Mouse (Mus musculus) hindbrain, embryonic 11.5 days (tissue): Measurements from ENCODE around the gene Ephx1. TPM values are rescaled to one million over a fixed set of nuclear protein-coding genes. Genes with fewer than 3 reads are reported as not detected.
A peak's percentile ranks its signal among the peaks of the same experiment; 100 is the strongest.

ENCODE experiments used
- ATAC-seq: fragments of 200-750 bp; cut with Nextera tagmentation; 2 replicates; pipeline ENCODE4 v1.8.0; 2017; ENCODE audit warnings: mild to moderate bottlenecking, moderate TSS enrichment, moderate library complexity; ENCODE audit not compliant: low FRiP score
- DNase-seq: peaks from one replicate; pipeline ENCODE4 v3.0.0-alpha.2; 2015; ENCODE audit warnings: low spot score
- H3K27ac ChIP-seq: fragments of 300-500 bp; sonication (generic); 2 replicates; pipeline ENCODE4 v1.5.1; 2014; ENCODE audit warnings: mild to moderate bottlenecking, low read depth, low read length
- H3K27me3 ChIP-seq: fragments of 300-500 bp; sonication (generic); 2 replicates; pipeline ENCODE4 v1.6.1; 2014; ENCODE audit warnings: mild to moderate bottlenecking, low read length, moderate library complexity, mixed read lengths; ENCODE audit not compliant: control insufficient read depth, insufficient read depth
- H3K36me3 ChIP-seq: fragments of 300-500 bp; sonication (generic); 2 replicates; pipeline ENCODE4 v1.6.1; 2014; ENCODE audit warnings: mild to moderate bottlenecking, low read length, moderate library complexity, mixed read lengths; ENCODE audit not compliant: control insufficient read depth, insufficient read depth
- H3K4me1 ChIP-seq: fragments of 300-500 bp; sonication (generic); replicated peaks from 2 replicates; pipeline ENCODE4 v1.6.1; 2014; ENCODE audit warnings: low read length, mixed read lengths; ENCODE audit not compliant: control insufficient read depth, insufficient read depth
- H3K4me2 ChIP-seq: fragments of 300-500 bp; sonication (generic); replicated peaks from 2 replicates; pipeline ENCODE4 v1.6.1; 2014; ENCODE audit warnings: mild to moderate bottlenecking, low read depth, low read length
- H3K4me3 ChIP-seq: fragments of 300-500 bp; sonication (generic); 2 replicates; pipeline ENCODE4 v1.5.1; 2014; ENCODE audit warnings: low read depth, low read length
- H3K9ac ChIP-seq: fragments of 300-500 bp; sonication (generic); 2 replicates; pipeline ENCODE4 v1.6.1; 2014; ENCODE audit warnings: low read depth, low read length
- H3K9me3 ChIP-seq: fragments of 300-500 bp; sonication (generic); 2 replicates; pipeline ENCODE4 v1.6.1; 2016; ENCODE audit warnings: low read length; ENCODE audit not compliant: control insufficient read depth
- WGBS: fragments of 180-500 bp; shearing (Covaris S2); extraction: QIAGEN DNeasy Blood & Tissue Kit; methylation state at CpG from one replicate; pipeline ENCODE4 v1.1.7; 2014; 5-methylcytosine and 5-hydroxymethylcytosine counted together
- polyA plus RNA-seq: library from polyadenylated mRNA; unstranded; fragments of >200 nt; fragmentation: Nextera tagmentation; extraction: Ambion mirVana; gene quantifications from 2 replicates; pipeline ENCODE4 v1.2.1, GENCODE M21; 2014

The Ephx1 gene
- polyA plus RNA-seq, 1 experiment from 2014 or later: 1.5 TPM

DNA sequence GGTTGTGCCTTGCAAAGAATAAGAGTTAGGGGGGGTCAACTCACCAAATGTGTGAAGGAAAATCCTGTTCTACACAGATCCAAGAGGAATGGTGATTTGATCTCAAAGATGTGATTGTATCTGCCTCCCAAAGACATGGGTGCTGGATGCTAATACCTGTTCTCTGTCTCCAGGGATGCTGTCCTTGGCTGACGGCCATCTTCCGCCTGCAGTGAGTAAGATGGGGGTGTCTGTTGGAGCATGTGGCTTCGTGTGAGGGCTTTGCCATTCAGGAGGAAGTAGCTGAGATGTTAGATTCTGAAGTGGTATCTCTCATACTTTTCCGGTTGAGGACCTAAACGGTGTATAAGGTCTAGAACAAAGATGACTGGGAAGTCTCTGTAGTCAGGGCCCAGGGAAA is 67.9 kb downstream of the Ephx1 start:
- H3K4me1 ChIP-seq: no peaks in the 10 kb centered on the region
- H3K4me2 ChIP-seq: no peak overlapping the region
- WGBS: 93% methylated on average over 5 of the region's 5 CpGs
- no peaks in the 10 kb centered on the region for H3K27me3 ChIP-seq
- H3K36me3 ChIP-seq: no peaks in the 10 kb centered on the region
- no peak for DNase-seq
- no peak overlapping the region for H3K27ac ChIP-seq
- H3K9ac ChIP-seq: no peak overlapping the region
- ATAC-seq: no peak
- no peaks in the 10 kb centered on the region for H3K9me3 ChIP-seq
- H3K4me3 ChIP-seq: no peak overlapping the region

DNA sequence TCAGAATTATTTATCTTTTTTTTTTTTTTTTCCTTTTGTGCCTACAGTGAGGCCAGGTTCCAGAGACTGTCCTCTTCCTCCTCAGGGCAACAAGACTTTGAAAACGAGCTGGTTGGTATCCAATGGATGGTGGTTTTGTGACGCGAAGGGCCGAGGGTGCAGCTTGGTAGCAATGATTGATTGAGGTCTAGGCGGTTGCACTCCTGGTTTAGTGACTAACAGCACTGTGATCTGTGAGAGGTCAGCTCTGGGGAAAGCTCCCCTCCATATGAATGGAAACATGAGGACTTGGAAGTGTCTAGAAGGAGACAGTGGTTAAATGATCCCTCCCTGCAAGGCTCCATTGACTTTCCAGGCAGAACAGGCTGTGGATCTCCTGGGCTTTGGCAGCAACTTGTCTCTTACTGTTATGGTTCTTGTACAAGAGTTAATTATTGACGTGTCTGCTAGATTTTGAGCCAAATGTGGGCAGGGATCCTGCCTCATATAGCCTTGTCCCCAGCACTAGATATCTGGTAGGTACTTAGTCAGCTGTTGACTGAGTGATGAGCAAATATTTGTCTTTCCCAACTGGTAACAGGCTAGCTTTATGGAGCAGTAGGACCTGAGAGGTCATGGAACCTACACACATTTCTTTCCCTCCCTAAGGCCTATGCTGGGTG is 68.5 kb downstream of the Ephx1 start:
- Histone ChIP-seq H3K27ac (no peak overlapping the region), H3K27me3 (no peaks in the 10 kb centered on the region), H3K4me2 (no peak overlapping the region), H3K4me1 (no peaks in the 10 kb centered on the region), H3K9me3 (no peaks in the 10 kb centered on the region), H3K36me3 (no peaks in the 10 kb centered on the region), H3K4me3 (no peak overlapping the region), H3K9ac (no peak overlapping the region)
- WGBS: 77% methylated on average over 6 of the region's 6 CpGs
- DNase-seq: no peak
- no peak for ATAC-seq

- no peak overlapping the region for H3K4me3 ChIP-seq
- H3K4me1 ChIP-seq: 0 out of 2 replicates have a peak, but pooled peaks cover 4% of the 10 kb centered on the region
- ATAC-seq (no peak), DNase-seq (no peak)
- H3K27ac ChIP-seq: no peak overlapping the region
- peaks cover 26% of the 10 kb centered on the region for H3K27me3 ChIP-seq
- no peaks in the 10 kb centered on the region for H3K9me3 ChIP-seq
- WGBS: 90% methylated on average over 6 of the region's 6 CpGs
- no peak overlapping the region for H3K9ac ChIP-seq
- H3K4me2 ChIP-seq: no peak overlapping the region
- H3K36me3 ChIP-seq: no peaks in the 10 kb centered on the region
Measured at GRCm38 (mm10) chr1:180946448-180946847, 74.3 kb downstream of the Ephx1 start.

DNA sequence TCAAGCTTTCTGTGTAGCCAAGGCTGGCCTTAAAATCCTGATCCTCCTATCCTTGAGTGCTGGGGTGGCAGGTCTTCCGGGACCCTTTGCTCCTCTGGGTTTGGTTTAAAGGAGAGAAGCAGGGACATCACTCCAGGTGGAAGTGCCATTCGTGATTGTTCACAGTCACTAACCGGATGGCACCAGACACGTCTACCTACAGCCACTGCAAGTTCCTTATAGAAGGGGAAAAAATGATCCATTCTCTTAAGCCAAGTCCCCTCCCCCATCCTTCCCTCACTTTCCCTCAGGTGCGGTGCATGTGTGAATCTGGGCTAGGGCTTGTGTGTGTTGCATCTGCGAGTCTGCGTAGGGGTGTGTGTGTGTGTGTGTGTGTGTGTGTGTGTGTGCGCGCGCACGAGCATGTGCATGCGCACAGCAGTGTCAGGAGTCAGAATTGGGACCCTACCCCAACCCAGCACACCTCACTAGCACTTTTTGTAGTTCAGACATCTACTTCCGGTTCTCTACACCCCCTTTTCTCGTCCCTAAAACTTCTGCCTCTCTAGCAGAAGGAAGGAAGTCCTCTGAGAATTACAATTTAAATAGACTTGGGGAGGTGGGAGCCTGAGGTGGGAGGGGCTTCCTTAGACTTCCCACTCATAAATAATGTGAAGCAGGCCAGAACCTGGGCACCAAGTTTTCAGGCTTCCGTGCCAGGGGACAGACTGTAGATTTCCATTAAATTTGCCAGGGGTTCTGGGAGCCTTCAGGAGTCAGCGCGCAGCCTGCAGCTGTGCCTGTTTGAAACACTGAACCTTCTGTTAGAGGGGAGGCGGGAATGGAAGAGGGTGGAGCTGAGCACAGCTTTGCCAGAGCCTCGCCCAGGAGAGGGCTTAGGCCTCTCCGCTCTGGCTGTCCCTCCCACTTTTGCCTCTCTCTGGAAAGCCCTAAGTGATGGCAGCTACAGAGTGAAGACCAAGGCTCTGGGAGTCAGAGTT is 75.4 kb downstream of the Ephx1 start:
- no peak overlapping the region for H3K9ac ChIP-seq
- ATAC-seq: no peak
- peak; percentile 55 for DNase-seq
- 28% methylated on average over 20 of the region's 20 CpGs for WGBS
- H3K27me3 ChIP-seq: peaks cover 33% of the 10 kb centered on the region
- 0 out of 2 replicates have a peak, but pooled peaks cover 4% of the 10 kb centered on the region for H3K4me1 ChIP-seq
- H3K36me3 ChIP-seq: no peaks in the 10 kb centered on the region
- no peak overlapping the region for H3K27ac ChIP-seq
- no peak overlapping the region for H3K4me2 ChIP-seq
- no peak overlapping the region for H3K4me3 ChIP-seq
- no peaks in the 10 kb centered on the region for H3K9me3 ChIP-seq

GRCm38 (mm10) chr1:180944553-180944952 is 76.2 kb downstream of the Ephx1 start:
- peaks cover 33% of the 10 kb centered on the region for H3K27me3 ChIP-seq
- WGBS: 64% methylated on average over 4 of the region's 4 CpGs
- no peak overlapping the region for H3K27ac ChIP-seq
- H3K9me3 ChIP-seq: no peaks in the 10 kb centered on the region
- DNase-seq (no peak), ATAC-seq (no peak)
- H3K4me2 ChIP-seq: no peak overlapping the region
- 0 out of 2 replicates have a peak, but pooled peaks cover 4% of the 10 kb centered on the region for H3K4me1 ChIP-seq
- H3K36me3 ChIP-seq: no peaks in the 10 kb centered on the region
- H3K9ac ChIP-seq: no peak overlapping the region
- H3K4me3 ChIP-seq: no peak overlapping the region

DNA sequence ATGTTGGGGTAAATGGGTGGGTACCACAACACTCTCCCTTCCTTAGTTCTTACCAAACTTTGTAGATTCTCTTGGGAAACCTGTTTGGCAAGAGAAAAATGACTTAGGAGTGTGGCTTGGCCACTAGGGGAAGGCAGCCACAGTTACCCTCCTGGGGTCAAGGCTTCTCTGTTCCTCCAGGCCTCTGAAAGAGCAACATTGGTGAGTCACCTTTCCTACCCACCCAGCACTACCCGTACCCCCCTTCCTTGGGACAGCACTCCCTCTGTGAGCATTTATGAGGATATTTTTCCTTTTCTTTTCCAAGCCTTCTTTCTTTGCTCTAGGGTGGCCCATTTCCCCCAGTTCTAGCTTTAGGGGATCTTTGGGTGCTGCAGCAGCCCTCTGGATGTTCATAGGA is 76.8 kb downstream of the Ephx1 start:
- H3K4me3 ChIP-seq: no peak overlapping the region
- ATAC-seq: no peak

GRCm38 (mm10) chr1:180943032-180943644 is 77.6 kb downstream of the Ephx1 start:
- DNase-seq (no peak), ATAC-seq (no peak)
- Histone ChIP-seq H3K4me3 (peak overlapping the region; percentile 56; the same call in 1 of the 2 replicates), H3K36me3 (no peaks in the 10 kb centered on the region), H3K9me3 (no peaks in the 10 kb centered on the region), H3K9ac (no peak overlapping the region; the same call in 1 of the 2 replicates), H3K4me2 (peak overlapping the region; percentile 84), H3K27me3 (peaks cover 33% of the 10 kb centered on the region), H3K27ac (no peak overlapping the region), H3K4me1 (0 out of 2 replicates have a peak, but pooled peaks cover 4% of the 10 kb centered on the region)
- WGBS: 40% methylated on average over 11 of the region's 11 CpGs

More for the DNA sequence above, 76.8 kb downstream of the Ephx1 start:
- no peak for DNase-seq
- no peaks in the 10 kb centered on the region for H3K9me3 ChIP-seq
- 83% methylated on average over 1 of the region's 1 CpGs for WGBS
- no peak overlapping the region for H3K27ac ChIP-seq
- 0 out of 2 replicates have a peak, but pooled peaks cover 4% of the 10 kb centered on the region for H3K4me1 ChIP-seq
- H3K27me3 ChIP-seq: peaks cover 33% of the 10 kb centered on the region
- no peaks in the 10 kb centered on the region for H3K36me3 ChIP-seq
- no peak overlapping the region for H3K9ac ChIP-seq
- no peak overlapping the region for H3K4me2 ChIP-seq

DNA sequence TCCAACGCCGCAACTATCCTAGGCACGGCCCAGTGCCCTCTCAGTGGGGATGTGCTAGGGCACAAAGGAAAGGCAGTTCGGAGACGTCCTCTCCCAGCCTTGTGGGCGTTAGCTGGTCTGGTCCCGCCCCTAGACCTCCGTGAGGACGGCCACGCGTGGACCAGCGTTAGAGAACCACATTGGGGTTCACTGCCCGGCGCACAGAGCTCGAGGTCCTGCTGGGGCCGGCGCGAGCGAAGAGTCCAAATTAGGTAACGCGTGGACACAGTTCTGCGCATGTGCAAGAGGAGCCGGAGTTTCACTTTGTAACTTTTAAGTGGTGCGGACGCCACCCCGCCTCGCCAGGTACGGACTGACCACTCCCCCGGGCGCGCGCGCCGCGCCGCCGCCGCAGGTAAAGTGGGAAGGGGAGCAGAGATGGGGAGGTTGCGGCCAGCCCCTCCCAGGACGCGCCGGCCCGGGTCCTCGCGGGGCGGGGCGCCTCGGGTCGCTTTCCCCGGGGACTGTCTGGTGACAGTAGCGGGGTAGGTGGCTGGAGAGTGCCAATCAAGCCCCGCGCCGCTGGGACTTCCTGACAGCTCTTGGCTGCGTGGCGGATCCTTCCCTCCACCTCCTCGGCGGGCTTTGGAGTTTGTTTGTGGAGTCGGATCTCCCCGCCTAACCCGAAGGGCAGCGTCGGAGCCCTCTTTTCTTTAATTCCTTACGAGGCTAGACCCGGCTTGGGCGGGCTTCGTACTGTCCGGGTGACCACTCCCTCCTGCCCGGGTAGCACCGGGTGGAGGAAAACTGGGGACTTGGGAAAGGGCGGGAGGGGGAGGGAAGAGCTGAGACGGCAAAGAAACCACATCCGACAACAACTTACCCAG is 78.3 kb downstream of the Ephx1 start, which contains the start of gene Tmem63a:
Gene Tmem63a, plus strand, starts transcription at position 179 of the 866 bp plus-strand sequence.
- Histone ChIP-seq H3K36me3 (no peaks in the 10 kb centered on the region), H3K9me3 (no peaks in the 10 kb centered on the region), H3K4me1 (0 out of 2 replicates have a peak, but pooled peaks cover 4% of the 10 kb centered on the region), H3K4me2 (peak within 1 kb of the TSS; percentile 84), H3K27me3 (peaks cover 38% of the 10 kb centered on the region), H3K27ac (no peak within 1 kb of the TSS), H3K4me3 (peak within 1 kb of the TSS; percentile 56), H3K9ac (peak within 1 kb of the TSS; percentile 60)
- ATAC-seq (peak; percentile 75), DNase-seq (peak; percentile 78)
- under 1% methylated on average over 68 of the region's 73 CpGs for WGBS
